Mouse (Mus musculus) neural tube, embryonic 14.5 days (tissue): ENCODE measurements around the gene Eppin. TPM values are rescaled to one million over a fixed set of nuclear protein-coding genes. Genes with fewer than 3 reads are reported as not detected.
"Not testable (repeated sequence)": the region's sequence is repeated elsewhere in the genome, so short reads cannot be mapped to it uniquely, and the experiment has no call there.

Experiments
- ATAC-seq: fragments of 200-750 bp; cut with Nextera tagmentation; 2 replicates; pipeline ENCODE4 v1.8.0; 2017; ENCODE audit warnings: low read depth, mild to moderate bottlenecking, moderate TSS enrichment, moderate library complexity
- H3K27ac ChIP-seq: fragments of 300-500 bp; sonication (generic); 2 replicates; pipeline ENCODE4 v1.5.1; 2014; ENCODE audit warnings: low read depth, mild to moderate bottlenecking, control low read depth, low read length, moderate library complexity, mixed read lengths
- H3K27me3 ChIP-seq: fragments of 300-500 bp; sonication (generic); 2 replicates; pipeline ENCODE4 v1.6.1; 2014; ENCODE audit warnings: low read length; ENCODE audit not compliant: control insufficient read depth, insufficient read depth
- H3K36me3 ChIP-seq: fragments of 300-500 bp; sonication (generic); 2 replicates; pipeline ENCODE4 v1.6.1; 2014; ENCODE audit warnings: low read length, mixed read lengths; ENCODE audit not compliant: control insufficient read depth, insufficient read depth
- H3K4me1 ChIP-seq: fragments of 300-500 bp; sonication (generic); 2 replicates; pipeline ENCODE4 v1.6.1; 2014; ENCODE audit warnings: low read length; ENCODE audit not compliant: control insufficient read depth, insufficient read depth
- H3K4me2 ChIP-seq: fragments of 300-500 bp; sonication (generic); 2 replicates; pipeline ENCODE4 v1.6.1; 2014; ENCODE audit warnings: mild to moderate bottlenecking, low read depth, low read length, control low read depth
- H3K4me3 ChIP-seq: fragments of 300-500 bp; sonication (generic); 2 replicates; pipeline ENCODE4 v1.5.1; 2014; ENCODE audit warnings: low read depth, low read length, control low read depth, mixed read lengths
- H3K9ac ChIP-seq: fragments of 300-500 bp; sonication (generic); replicated peaks from 2 replicates; pipeline ENCODE4 v1.6.1; 2014; ENCODE audit warnings: low read depth, mild to moderate bottlenecking, control low read depth, low read length, mixed read lengths
- H3K9me3 ChIP-seq: fragments of 300-500 bp; sonication (generic); 2 replicates; pipeline ENCODE4 v1.6.1; 2016; ENCODE audit warnings: low read length; ENCODE audit not compliant: control insufficient read depth
- WGBS: fragments of 180-500 bp; shearing (Covaris S2); extraction: QIAGEN DNeasy Blood & Tissue Kit; methylation state at CpG from one replicate; pipeline ENCODE4 v1.1.7; 2014; 5-methylcytosine and 5-hydroxymethylcytosine counted together
- polyA plus RNA-seq: library from polyadenylated mRNA; unstranded; fragments of >200 nt; fragmentation: Nextera tagmentation; extraction: Ambion mirVana; gene quantifications from 2 replicates; pipeline ENCODE4 v1.2.1, GENCODE M21; 2014

Eppin gene
- not detected in 2 replicates for polyA plus RNA-seq

DNA sequence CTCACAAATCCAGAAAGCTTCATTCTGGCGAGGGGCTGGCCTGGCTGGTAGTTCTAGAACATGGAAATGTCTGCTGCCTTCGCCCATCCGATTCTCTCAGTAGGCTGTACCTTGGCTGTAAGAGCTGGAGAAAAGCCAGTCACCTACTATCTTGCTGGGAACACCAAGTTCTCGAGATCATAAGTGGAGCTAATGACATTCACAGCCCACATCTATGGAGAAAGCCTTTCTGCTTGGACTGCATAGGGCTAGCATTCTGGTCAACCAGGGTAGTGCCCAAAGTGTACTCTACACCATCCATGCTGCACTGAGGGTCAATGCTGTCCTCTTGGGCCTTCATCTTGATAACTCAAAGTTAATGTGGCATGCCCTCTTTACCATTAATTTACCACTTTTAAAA, at the start of gene Eppin:
Gene Eppin, minus strand, starts transcription at position 101 of the 400 bp plus-strand sequence.
- H3K9me3 ChIP-seq, result no peaks in the 10 kb centered on the region
- no peaks in the 10 kb centered on the region for H3K4me1 ChIP-seq
- H3K27ac ChIP-seq, result no peak within 1 kb of the TSS
- H3K36me3 ChIP-seq, result no peaks in the 10 kb centered on the region
- H3K9ac ChIP-seq, result no peak within 1 kb of the TSS
- no peak for ATAC-seq
- no peak within 1 kb of the TSS for H3K4me2 ChIP-seq
- WGBS, result 82% methylated on average over 4 of the region's 4 CpGs
- H3K27me3 ChIP-seq, result no peaks in the 10 kb centered on the region
- H3K4me3 ChIP-seq, result no peak within 1 kb of the TSS

DNA sequence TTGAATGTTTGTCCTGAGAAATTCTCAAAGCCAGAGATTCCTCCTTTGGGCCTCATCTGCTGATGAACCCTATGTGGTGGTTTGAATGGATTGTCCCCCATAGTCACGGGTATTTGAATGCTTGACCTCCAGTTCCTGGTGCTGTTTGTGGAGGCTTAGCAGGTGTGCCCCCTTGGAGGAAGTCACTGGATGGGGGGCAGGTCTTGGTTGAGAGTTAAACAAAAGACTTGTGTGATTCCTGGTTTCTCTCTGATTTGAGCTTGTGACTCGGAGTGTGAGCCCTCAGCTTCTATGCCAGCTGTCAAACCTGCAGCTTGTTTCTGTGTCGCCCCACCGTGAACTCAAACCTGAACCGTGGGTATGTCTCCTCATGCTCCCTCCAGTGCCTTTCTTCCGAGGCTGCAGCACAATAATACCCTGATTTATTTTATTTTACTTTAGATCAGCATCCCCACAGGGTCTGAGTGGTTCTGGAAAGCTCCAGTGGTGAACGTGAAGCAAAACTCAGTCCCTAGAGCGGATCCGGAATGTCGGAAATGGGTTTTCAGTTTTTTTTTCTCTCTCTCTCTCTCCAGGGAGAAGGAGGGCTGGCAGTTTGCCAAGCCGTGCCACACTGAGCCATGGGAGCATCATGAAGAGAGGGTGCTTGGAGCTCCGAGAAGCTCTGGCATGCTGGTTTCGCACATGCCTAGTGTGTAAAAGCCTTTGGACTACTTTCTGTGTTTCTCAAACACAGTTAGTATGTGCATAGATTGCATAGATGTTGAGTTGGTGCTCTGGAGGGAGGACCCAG, 48.7 kb upstream of the Eppin start:
- H3K4me1 ChIP-seq, result no peaks in the 10 kb centered on the region
- 67% methylated on average over 13 of the region's 13 CpGs for WGBS
- H3K27ac ChIP-seq, result no peak overlapping the region
- no peaks in the 10 kb centered on the region for H3K27me3 ChIP-seq
- H3K9ac ChIP-seq, result no peak overlapping the region
- H3K4me3 ChIP-seq, result no peak overlapping the region
- H3K4me2 ChIP-seq, result no peak overlapping the region
- no peak for ATAC-seq
- H3K36me3 ChIP-seq, result no peaks in the 10 kb centered on the region
- no peaks in the 10 kb centered on the region for H3K9me3 ChIP-seq

DNA sequence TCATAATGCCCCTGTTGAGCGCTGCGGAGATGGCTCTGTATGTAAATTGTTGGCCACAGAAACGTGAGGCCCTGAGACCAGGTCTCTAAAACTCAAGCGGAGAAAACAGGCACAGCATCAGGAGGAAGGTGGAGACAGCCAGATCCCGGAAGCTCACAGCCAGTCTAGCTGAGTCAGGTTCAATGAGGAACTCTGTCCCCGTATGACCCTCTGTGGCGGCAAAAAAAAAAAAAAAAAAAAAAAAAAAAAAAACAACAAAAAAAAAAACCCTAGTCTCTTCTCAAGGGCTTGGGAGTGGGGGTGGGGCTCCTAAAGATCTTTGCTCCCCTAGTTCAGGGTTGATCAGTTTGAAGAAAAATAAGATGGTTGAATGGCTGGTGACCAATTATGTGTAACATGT, 47.7 kb upstream of the Eppin start:
- ATAC-seq, result no peak
- 68% methylated on average over 7 of the region's 7 CpGs for WGBS
- Histone ChIP-seq H3K27ac (no peak overlapping the region), H3K9ac (no peak overlapping the region), H3K4me3 (no peak overlapping the region), H3K9me3 (no peaks in the 10 kb centered on the region), H3K27me3 (no peaks in the 10 kb centered on the region), H3K4me2 (no peak overlapping the region), H3K4me1 (no peaks in the 10 kb centered on the region), H3K36me3 (no peaks in the 10 kb centered on the region)

DNA sequence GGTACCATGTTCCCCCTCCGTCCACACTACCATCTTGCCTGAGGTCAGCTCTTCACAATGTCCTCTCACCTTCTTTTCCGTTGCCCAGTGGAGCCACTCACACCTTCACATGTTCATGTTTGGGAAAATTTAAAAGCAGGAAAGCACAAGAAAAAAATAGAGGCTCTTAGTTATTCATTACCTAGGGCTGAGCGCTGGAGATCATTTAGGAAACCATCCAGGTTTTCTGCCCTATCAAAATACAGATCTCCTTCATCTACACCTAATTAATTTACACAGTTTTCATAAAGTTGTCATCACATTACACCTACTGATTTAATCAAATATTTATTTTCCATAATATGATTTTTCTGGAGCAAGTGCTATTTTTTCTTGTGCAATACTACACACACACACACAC, 45.3 kb upstream of the Eppin start, which contains the start of gene Wfdc16:
Gene Wfdc16, minus strand, starts transcription at position 101 of the 400 bp plus-strand sequence.
- Histone ChIP-seq H3K4me3 (no peak within 1 kb of the TSS), H3K27me3 (no peaks in the 10 kb centered on the region), H3K9ac (no peak within 1 kb of the TSS), H3K9me3 (no peaks in the 10 kb centered on the region), H3K4me1 (no peaks in the 10 kb centered on the region), H3K36me3 (no peaks in the 10 kb centered on the region), H3K27ac (no peak within 1 kb of the TSS), H3K4me2 (no peak within 1 kb of the TSS)
- WGBS, result 92% methylated on average over 3 of the region's 3 CpGs
- no peak for ATAC-seq

DNA sequence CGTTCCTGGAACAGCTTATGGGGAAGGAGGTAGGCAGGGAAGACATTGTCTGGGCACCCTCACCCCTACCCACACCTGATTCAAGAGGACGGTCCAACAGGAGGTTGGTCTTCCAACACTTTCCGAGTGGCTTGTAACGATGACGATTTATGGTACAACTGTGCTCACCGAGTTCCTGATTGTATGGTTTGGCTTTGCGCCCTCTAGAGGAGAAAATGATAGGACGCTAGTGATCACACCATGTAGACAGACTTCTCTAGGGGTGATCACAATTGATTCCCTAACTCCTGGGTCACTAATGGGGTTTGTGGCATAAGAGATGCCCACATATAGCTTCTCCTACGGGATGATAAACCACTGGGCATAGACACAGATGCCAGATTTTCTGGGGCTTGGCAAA, 41.9 kb upstream of the Eppin start:
- H3K9ac ChIP-seq, result no peak overlapping the region
- 74% methylated on average over 9 of the region's 9 CpGs for whole genome bisulfite sequencing
- no peak overlapping the region for H3K4me2 ChIP-seq
- no peak overlapping the region for H3K27ac ChIP-seq
- no peaks in the 10 kb centered on the region for H3K4me1 ChIP-seq
- no peak overlapping the region for H3K4me3 ChIP-seq
- H3K36me3 ChIP-seq, result no peaks in the 10 kb centered on the region
- no peak for ATAC-seq
- H3K27me3 ChIP-seq, result no peaks in the 10 kb centered on the region
- no peaks in the 10 kb centered on the region for H3K9me3 ChIP-seq

DNA sequence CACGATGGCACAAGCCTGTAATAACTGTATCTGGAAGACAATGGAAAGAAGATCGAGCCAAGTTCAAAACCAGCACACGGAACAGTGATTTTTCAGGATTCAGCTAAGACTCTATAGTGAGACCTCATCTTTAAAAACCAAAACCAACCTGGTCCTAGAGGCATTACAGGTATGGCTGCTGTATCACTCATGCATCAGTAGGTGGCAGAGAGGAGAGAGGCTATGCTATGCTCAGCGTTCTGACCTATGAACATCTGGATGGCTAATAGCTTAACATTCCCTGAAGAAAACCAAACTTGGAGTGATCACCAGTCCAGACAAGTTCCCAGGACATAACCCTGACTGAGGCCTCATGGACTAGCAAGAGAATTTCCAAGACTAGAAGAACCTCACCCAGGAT, 28.4 kb upstream of the Eppin start:
- Histone ChIP-seq H3K4me1 (no peaks in the 10 kb centered on the region), H3K9me3 (no peaks in the 10 kb centered on the region), H3K4me2 (no peak overlapping the region), H3K27me3 (no peaks in the 10 kb centered on the region), H3K4me3 (no peak overlapping the region), H3K9ac (no peak overlapping the region), H3K36me3 (no peaks in the 10 kb centered on the region), H3K27ac (no peak overlapping the region)
- 82% methylated on average over 4 of the region's 4 CpGs for WGBS
- ATAC-seq, result no peak

DNA sequence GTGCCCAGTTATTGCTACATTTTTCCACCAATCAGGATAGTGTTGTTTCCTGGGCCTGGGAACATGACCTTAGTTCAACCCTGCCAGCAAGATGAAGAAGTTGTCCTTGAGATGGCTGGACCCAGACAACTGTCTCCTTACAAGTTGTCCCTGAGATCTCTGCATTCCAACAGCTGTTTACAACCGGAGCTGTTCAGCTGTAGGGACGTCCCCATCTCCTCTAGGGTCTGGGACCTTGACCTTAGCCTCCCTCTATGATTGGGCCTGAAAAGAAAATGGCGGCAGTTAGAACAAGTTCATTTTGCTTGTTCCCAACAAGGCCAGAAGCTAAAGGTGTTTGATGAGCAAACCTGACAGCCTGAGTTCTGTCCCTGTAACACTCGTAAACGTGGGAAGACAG, 25.7 kb upstream of the Eppin start:
- Histone ChIP-seq H3K9me3 (no peaks in the 10 kb centered on the region), H3K4me3 (no peak overlapping the region), H3K4me2 (no peak overlapping the region), H3K27ac (no peak overlapping the region), H3K9ac (no peak overlapping the region), H3K4me1 (no peaks in the 10 kb centered on the region), H3K36me3 (no peaks in the 10 kb centered on the region), H3K27me3 (no peaks in the 10 kb centered on the region)
- 81% methylated on average over 5 of the region's 5 CpGs for WGBS
- ATAC-seq, result no peak

DNA sequence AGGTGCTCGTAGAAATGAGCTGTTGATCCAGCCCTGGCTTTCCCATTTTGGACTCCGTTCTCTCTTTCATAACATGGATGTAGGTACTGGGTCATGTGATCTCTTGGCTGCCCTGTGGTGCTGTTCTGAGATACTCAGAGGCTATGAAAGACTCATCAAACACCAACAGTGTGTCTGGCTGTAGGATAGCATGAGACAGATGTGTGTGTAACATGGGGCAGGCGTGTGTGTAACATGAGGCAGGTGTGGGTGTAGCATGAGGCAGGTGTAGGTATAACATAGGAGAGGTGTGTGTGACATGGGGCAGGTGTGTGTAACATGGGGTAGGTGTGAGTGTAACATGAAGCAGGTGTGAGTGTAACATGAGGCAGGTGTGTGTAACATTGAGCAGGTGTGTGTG, 22.0 kb upstream of the Eppin start:
- no peaks in the 10 kb centered on the region for H3K9me3 ChIP-seq
- no peak overlapping the region for H3K27ac ChIP-seq
- H3K36me3 ChIP-seq, result no peaks in the 10 kb centered on the region
- no peak for ATAC-seq
- 92% methylated on average over 3 of the region's 3 CpGs for WGBS
- H3K4me2 ChIP-seq, result no peak overlapping the region
- no peak overlapping the region for H3K9ac ChIP-seq
- H3K27me3 ChIP-seq, result no peaks in the 10 kb centered on the region
- H3K4me1 ChIP-seq, result no peaks in the 10 kb centered on the region
- no peak overlapping the region for H3K4me3 ChIP-seq

DNA sequence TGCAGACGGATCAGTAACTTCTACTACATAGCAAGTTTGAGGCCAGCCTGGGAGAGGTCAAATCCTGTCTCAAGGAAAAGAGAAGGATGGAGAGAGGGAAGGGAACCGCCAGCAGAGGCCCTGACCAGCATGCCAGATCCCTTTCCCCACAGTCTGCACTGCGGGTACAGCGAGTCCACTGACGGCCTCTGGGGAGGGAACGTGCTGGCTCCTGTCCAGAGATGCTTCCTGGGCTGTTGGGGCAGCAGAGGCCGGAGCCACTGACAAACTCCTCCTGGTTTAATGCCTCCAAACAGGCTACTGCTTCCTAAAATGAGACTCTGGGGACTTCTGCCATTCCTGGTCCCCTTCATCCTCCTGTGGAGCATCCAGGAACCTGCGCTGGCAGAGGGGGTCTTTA, 20.1 kb upstream of the Eppin start, which contains the start of the genes Wfdc6b and Wfdc8:
Gene Wfdc6b, plus strand, starts transcription at position 52 of the 400 bp plus-strand sequence.
Gene Wfdc8, minus strand, starts transcription at position 156 of the 400 bp plus-strand sequence.
- H3K4me2 ChIP-seq, ATAC-seq, H3K4me3 ChIP-seq, H3K9me3 ChIP-seq, H3K27me3 ChIP-seq, H3K4me1 ChIP-seq, H3K27ac ChIP-seq, H3K9ac ChIP-seq, H3K36me3 ChIP-seq: not testable (repeated sequence)
- WGBS, result 57% methylated on average over 8 of the region's 8 CpGs
